Mouse (Mus musculus) cerebellum, adult 2 months (tissue): Measurements from ENCODE around the gene Bmyc. TPM values are rescaled to one million over a fixed set of nuclear protein-coding genes. Genes with fewer than 3 reads are reported as not detected.

Source experiments
- DNase-seq, 2 experiments: peaks; one replicate each; pipeline ENCODE4 v3.0.0; 2021
- H3K27ac ChIP-seq: fragments of 200-500 bp; 2 replicates; pipeline ENCODE4 v1.5.1; 2012; ENCODE audit warnings: low read length, control low read depth, inconsistent platforms; ENCODE audit not compliant: insufficient read depth
- H3K27me3 ChIP-seq: fragments of 200-500 bp; 2 replicates; pipeline ENCODE4 v1.6.1; 2012; ENCODE audit warnings: inconsistent platforms, mild to moderate bottlenecking, low read length, moderate library complexity; ENCODE audit not compliant: control insufficient read depth, insufficient read depth
- H3K4me1 ChIP-seq: fragments of 200-500 bp; 2 replicates; pipeline ENCODE4 v1.6.1; 2011; ENCODE audit warnings: low read length; ENCODE audit not compliant: control insufficient read depth, insufficient read depth
- H3K4me3 ChIP-seq: fragments of 200-500 bp; replicated peaks from 2 replicates; pipeline ENCODE3; 2011; ENCODE audit warnings: mild to moderate bottlenecking, low read depth, low read length, control low read depth; ENCODE audit not compliant: insufficient read depth
- CTCF ChIP-seq: fragments of 200-500 bp; IDR thresholded peaks from 2 replicates; pipeline ENCODE4 v1.5.1; 2011; ENCODE audit warnings: low read depth, mild to moderate bottlenecking, control low read depth, low read length, moderate library complexity, borderline replicate concordance; ENCODE audit not compliant: insufficient read depth
- POLR2A ChIP-seq: fragments of 200-500 bp; IDR thresholded peaks from 2 replicates; pipeline ENCODE4 v1.6.1; 2011; ENCODE audit warnings: low read length, control low read depth, borderline replicate concordance; ENCODE audit not compliant: insufficient read depth
- WGBS: fragments of 180-500 bp; shearing (Covaris S2); methylation state at CpG from one replicate; pipeline ENCODE4 v1.1.7; 2018; 5-methylcytosine and 5-hydroxymethylcytosine counted together
- polyA plus RNA-seq: library from polyadenylated mRNA; depleted of rRNA; stranded (reverse); fragments of >200 nt; gene quantifications from 2 replicates; pipeline ENCODE4 v1.2.3, GENCODE M21; 2012; rRNA removed

The Bmyc gene
- polyA plus RNA-seq: 99.5 and 101 TPM in 2 replicates

DNA sequence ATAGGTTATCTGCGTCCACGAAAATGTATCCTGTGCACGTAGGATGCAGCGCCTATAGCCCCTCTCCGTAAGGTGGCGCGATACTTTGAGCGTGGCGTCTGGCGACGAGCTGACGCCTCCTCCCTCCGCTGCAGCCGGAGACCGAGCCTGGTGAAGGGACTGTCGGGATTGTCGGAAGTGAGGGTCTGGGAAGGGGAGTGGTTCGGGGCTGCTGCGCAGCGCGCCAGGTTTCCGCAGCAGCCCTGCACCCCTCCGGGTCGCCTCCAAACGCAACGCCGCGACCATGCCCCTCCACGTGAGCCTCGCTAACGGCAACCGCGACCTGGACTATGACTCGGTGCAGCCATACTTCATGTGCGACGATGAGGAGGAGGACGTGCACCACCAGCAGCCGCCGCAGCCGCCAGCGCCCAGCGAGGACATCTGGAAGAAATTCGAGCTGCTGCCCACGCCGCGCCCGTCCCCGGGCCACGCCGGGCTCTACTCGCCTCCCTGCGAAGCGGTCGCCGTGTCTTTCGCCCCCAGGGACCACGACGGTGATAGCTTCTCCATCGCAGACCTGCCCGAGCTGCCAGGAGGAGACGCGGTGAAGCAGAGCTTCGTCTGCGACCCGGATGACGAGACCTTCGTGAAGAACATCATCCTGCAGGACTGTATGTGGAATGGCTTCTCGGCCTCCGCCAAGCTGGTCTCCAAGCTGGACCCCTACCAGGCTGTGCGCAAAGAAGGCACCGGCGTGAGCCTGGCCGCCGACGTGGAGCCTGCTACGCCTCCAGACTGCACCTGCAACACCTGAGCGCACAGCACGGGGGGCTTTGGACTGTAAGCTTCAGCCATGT, at the start of gene Bmyc:
Bmyc (plus strand) TSS at position 97 of the 839 bp plus-strand sequence.
- under 1% methylated on average over 78 of the region's 78 CpGs for WGBS
- Histone ChIP-seq H3K4me1 (peaks cover 11% of the 10 kb centered on the region), H3K4me3 (peak within 1 kb of the TSS; percentile 89), H3K27me3 (no peaks in the 10 kb centered on the region), H3K27ac (peak within 1 kb of the TSS; percentile 26)
- peak; percentile 67 for TF ChIP-seq CTCF
- peak; percentile 70; the same call in 1 of the 2 replicates for TF ChIP-seq POLR2A
- peak; percentile 87 to 89 for DNase-seq

DNA sequence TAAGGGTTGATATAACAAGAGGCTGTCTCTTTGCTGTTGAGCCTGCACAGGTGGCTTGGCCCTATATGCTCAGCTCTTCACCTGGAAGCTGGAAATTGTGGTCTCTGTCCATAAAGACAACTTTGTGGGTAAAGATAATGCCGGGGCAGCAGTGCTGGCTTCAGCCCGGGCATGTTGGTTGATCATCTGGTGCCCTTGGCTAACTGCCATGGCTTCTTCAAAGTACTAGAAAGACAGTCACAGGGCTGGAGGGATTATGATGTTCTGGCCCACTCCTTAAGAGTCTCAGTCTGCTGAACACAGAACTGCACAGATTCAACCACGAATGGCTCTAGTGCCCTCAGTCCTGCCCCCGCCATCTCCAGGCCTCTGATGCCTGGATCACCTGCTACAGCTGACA, 49.3 kb upstream of the Bmyc start:
- Histone ChIP-seq H3K4me3 (no peak overlapping the region), H3K27me3 (no peaks in the 10 kb centered on the region), H3K27ac (no peak overlapping the region), H3K4me1 (peaks cover 12% of the 10 kb centered on the region)
- TF ChIP-seq POLR2A (no peak), CTCF (no peak)
- peak; percentile 46 to 52 for DNase-seq
- 32% methylated on average over 4 of the region's 4 CpGs for WGBS

DNA sequence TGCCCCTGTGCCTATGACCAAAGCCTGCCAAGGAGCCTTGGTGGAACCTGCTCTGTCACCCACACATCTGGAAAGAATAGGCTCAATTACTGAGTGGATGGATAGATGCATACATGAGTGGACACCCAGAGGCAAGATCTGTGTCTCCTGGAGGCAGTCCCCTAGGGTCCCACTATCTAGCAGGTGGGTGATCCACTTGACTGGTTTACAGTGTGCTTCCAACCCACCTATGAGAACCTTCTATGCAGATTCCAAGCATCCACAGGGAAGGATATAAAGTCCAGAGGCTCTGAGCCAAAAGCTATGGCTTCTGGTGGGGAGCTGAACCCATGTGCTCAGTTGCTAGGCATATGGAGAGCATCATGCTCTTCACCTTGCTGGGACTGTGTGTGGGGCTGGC, 48.9 kb upstream of the Bmyc start, which contains the start of gene Lcn5:
Lcn5 (plus strand) TSS at position 301 of the 400 bp plus-strand sequence.
- Histone ChIP-seq H3K27me3 (no peaks in the 10 kb centered on the region), H3K4me1 (peaks cover 12% of the 10 kb centered on the region), H3K4me3 (no peak within 1 kb of the TSS), H3K27ac (no peak within 1 kb of the TSS)
- no peak for DNase-seq
- TF ChIP-seq CTCF (no peak), POLR2A (no peak)

DNA sequence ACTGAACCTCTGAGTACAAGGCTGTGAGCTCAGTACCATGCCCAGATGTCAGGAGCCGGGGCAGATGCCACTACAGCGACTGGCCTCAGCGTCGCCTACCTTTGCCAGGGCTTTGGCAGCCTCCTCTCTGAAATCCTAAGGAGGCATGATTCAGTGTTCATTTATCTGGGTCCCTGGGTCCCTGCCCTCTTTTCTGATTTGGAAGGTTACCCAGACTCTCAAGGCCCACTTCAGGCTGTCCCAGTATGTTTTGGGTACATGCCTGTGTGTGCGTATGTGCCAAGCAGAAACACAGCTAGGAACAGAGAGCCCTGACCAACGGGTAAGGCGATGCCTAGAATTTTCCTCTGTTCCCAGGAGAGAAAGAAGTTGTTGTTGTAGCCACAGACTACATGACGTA, 46.3 kb upstream of the Bmyc start:
- DNase-seq: no peak
- no peak overlapping the region for H3K4me3 ChIP-seq
- no peaks in the 10 kb centered on the region for H3K27me3 ChIP-seq
- TF ChIP-seq CTCF (no peak), POLR2A (no peak)
- H3K4me1 ChIP-seq: peaks cover 12% of the 10 kb centered on the region
- no peak overlapping the region for H3K27ac ChIP-seq
- WGBS: 66% methylated on average over 8 of the region's 8 CpGs

DNA sequence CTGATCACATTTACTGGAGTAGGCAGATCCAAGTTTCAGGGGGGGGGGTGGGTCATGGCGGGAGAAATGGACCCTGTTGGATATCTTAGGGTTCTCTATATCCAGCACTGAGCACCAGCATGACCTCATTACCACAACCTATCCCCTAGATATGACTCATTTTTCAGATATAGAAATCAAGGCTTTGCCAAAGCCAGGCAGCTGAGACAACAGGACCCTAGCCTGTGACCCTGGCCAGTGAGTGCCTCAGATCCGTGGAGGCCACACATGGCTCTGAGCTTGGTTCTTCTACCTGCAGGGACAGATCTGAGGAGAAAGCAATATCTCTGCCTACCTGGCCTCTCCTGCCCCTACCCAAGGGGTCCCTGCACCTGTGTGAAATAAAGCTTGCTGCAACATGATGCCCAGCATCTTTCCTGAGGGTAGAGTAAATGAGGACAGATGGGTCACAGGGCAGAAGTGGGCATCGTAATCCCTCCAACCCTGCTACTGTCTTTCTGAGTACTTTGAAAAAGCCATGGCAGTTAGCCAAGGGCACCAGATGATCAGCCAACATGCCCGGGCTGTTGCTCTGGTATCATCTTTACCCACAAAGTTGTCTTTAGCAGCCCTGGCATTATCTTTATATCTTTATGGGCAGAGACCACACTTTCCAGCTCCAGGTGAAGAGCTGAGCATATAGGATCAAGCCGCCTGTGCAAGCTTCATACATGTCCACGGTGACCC, 45.1 kb upstream of the Bmyc start:
- Histone ChIP-seq H3K4me3 (no peak overlapping the region), H3K27ac (no peak overlapping the region), H3K27me3 (no peaks in the 10 kb centered on the region), H3K4me1 (peaks cover 12% of the 10 kb centered on the region)
- no peak for DNase-seq
- TF ChIP-seq POLR2A (no peak), CTCF (no peak)
- 50% methylated on average over 6 of the region's 6 CpGs for WGBS

DNA sequence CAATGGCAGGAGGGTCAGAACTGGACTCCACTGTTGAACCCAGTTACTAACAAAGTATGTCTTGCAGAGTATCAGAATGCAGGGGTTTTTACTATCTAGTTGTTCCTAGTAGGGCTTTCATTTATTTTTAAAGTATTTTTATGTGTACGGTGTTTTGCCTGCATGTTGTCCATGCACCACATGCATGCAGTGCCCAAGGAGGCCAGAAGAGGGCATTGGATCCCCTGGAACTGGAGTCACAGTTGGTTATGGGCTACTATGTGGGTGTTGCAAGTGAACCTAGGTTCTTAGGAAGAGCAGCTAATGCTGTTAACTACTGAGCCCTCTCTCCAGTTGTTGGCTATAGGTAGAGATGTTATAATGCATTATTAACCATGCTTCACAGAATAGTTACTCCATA, 43.0 kb upstream of the Bmyc start:
- WGBS: 50% methylated on average over 1 of the region's 1 CpGs
- TF ChIP-seq CTCF (peak; percentile 72), POLR2A (no peak)
- no peak overlapping the region for H3K4me3 ChIP-seq
- H3K27me3 ChIP-seq: no peaks in the 10 kb centered on the region
- H3K27ac ChIP-seq: no peak overlapping the region
- DNase-seq: peak; percentile 23 to 38
- H3K4me1 ChIP-seq: peaks cover 7% of the 10 kb centered on the region; the same call in 1 of the 2 replicates

DNA sequence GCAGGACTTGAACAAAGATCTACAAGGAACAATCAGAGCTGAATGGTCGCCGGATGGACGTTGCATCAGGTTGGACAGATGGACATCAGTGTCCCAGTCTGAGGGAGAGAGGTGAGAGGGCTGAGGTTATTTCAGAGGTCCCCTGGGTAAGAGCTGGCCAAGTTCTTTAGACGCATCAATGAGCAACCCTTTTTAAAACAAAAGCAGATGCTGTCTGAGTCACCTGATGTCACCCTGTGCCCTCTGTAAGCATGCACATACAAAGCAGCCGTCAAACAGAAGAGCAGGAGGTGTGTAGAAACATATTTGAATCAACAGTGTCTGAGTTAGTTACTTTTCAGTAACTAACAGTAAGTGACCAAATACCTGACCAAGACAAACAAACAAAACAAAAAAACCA, 42.4 kb upstream of the Bmyc start:
- no peak for DNase-seq
- Histone ChIP-seq H3K4me3 (no peak overlapping the region), H3K27me3 (no peaks in the 10 kb centered on the region), H3K4me1 (peaks cover 7% of the 10 kb centered on the region; the same call in 1 of the 2 replicates), H3K27ac (no peak overlapping the region)
- WGBS: 61% methylated on average over 5 of the region's 5 CpGs
- no peak for TF ChIP-seq POLR2A
- no peak for TF ChIP-seq CTCF
